Mouse (Mus musculus) hindbrain, embryonic 16.5 days (tissue): ENCODE data around the gene Sorcs2. TPM values are rescaled to one million over a fixed set of nuclear protein-coding genes. Genes with fewer than 3 reads are reported as not detected.
A peak's percentile ranks its signal among the peaks of the same experiment; 100 is the strongest.

ENCODE experiments used
- ATAC-seq: fragments of 200-750 bp; cut with Nextera tagmentation; 2 replicates; pipeline ENCODE4 v1.8.0; 2017; ENCODE audit warnings: moderate TSS enrichment, moderate library complexity
- H3K27ac ChIP-seq: fragments of 300-500 bp; sonication (generic); 2 replicates; pipeline ENCODE4 v1.5.1; 2014; ENCODE audit warnings: low read depth, mild to moderate bottlenecking, control low read depth, low read length, moderate library complexity
- H3K27me3 ChIP-seq: fragments of 300-500 bp; sonication (generic); replicated peaks from 2 replicates; pipeline ENCODE4 v1.6.1; 2014; ENCODE audit warnings: low read length; ENCODE audit not compliant: control insufficient read depth, insufficient read depth
- H3K36me3 ChIP-seq: fragments of 300-500 bp; sonication (generic); 2 replicates; pipeline ENCODE4 v1.6.1; 2014; ENCODE audit warnings: mild to moderate bottlenecking, low read length, moderate library complexity, mixed read lengths; ENCODE audit not compliant: control insufficient read depth, insufficient read depth
- H3K4me1 ChIP-seq: fragments of 300-500 bp; sonication (generic); 2 replicates; pipeline ENCODE4 v1.6.1; 2014; ENCODE audit warnings: low read depth, low read length; ENCODE audit not compliant: control insufficient read depth, insufficient read depth
- H3K4me2 ChIP-seq: fragments of 300-500 bp; sonication (generic); 2 replicates; pipeline ENCODE4 v1.6.1; 2014; ENCODE audit warnings: mild to moderate bottlenecking, low read length, control low read depth, moderate library complexity
- H3K4me3 ChIP-seq: fragments of 300-500 bp; sonication (generic); 2 replicates; pipeline ENCODE4 v1.5.1; 2014; ENCODE audit warnings: mild to moderate bottlenecking, low read length, control low read depth, moderate library complexity
- H3K9ac ChIP-seq: fragments of 300-500 bp; sonication (generic); 2 replicates; pipeline ENCODE4 v1.6.1; 2014; ENCODE audit warnings: low read depth, mild to moderate bottlenecking, control low read depth, low read length, moderate library complexity
- H3K9me3 ChIP-seq: fragments of 300-500 bp; sonication (generic); 2 replicates; pipeline ENCODE4 v1.6.1; 2014; ENCODE audit warnings: mild to moderate bottlenecking, low read length, moderate library complexity; ENCODE audit not compliant: control insufficient read depth
- WGBS: fragments of 180-500 bp; shearing (Covaris S2); extraction: QIAGEN DNeasy Blood & Tissue Kit; methylation state at CpG from one replicate; pipeline ENCODE4 v1.1.7; 2014; 5-methylcytosine and 5-hydroxymethylcytosine counted together
- polyA plus RNA-seq: library from polyadenylated mRNA; unstranded; fragments of >200 nt; fragmentation: Nextera tagmentation; extraction: Ambion mirVana; gene quantifications from 2 replicates; pipeline ENCODE4 v1.2.1, GENCODE M21; 2015

Gene Sorcs2
- polyA plus RNA-seq, 1 experiment from 2014 or later, result 11.8 TPM

- Histone ChIP-seq H3K4me1 (peaks cover 12% of the 10 kb centered on the region), H3K4me3 (no peak overlapping the region), H3K27ac (no peak overlapping the region), H3K4me2 (no peak overlapping the region), H3K9ac (no peak overlapping the region), H3K27me3 (no peaks in the 10 kb centered on the region), H3K9me3 (no peaks in the 10 kb centered on the region), H3K36me3 (no peaks in the 10 kb centered on the region)
- WGBS, result 93% methylated on average over 3 of the region's 3 CpGs
- no peak for ATAC-seq
Observed at GRCm38 (mm10) chr5:36178785-36179184, 219.2 kb downstream of the Sorcs2 start.

GRCm38 (mm10) chr5:36178215-36178614 is 219.7 kb downstream of the Sorcs2 start:
- Histone ChIP-seq H3K4me3 (no peak overlapping the region), H3K9ac (no peak overlapping the region), H3K27ac (no peak overlapping the region), H3K4me2 (no peak overlapping the region), H3K27me3 (no peaks in the 10 kb centered on the region), H3K9me3 (no peaks in the 10 kb centered on the region), H3K4me1 (peaks cover 12% of the 10 kb centered on the region), H3K36me3 (no peaks in the 10 kb centered on the region)
- WGBS, result 57% methylated on average over 7 of the region's 7 CpGs
- ATAC-seq, result no peak

GRCm38 (mm10) chr5:36176873-36177272 is 221.1 kb downstream of the Sorcs2 start:
- 91% methylated on average over 4 of the region's 4 CpGs for WGBS
- no peaks in the 10 kb centered on the region for H3K27me3 ChIP-seq
- no peak overlapping the region for H3K4me3 ChIP-seq
- no peak overlapping the region for H3K4me2 ChIP-seq
- H3K9me3 ChIP-seq, result no peaks in the 10 kb centered on the region
- peaks cover 12% of the 10 kb centered on the region for H3K4me1 ChIP-seq
- no peak for ATAC-seq
- no peaks in the 10 kb centered on the region for H3K36me3 ChIP-seq
- no peak overlapping the region for H3K9ac ChIP-seq
- H3K27ac ChIP-seq, result no peak overlapping the region

- Histone ChIP-seq H3K27ac (no peak overlapping the region), H3K4me3 (no peak overlapping the region), H3K9ac (no peak overlapping the region), H3K4me2 (no peak overlapping the region), H3K36me3 (no peaks in the 10 kb centered on the region), H3K4me1 (peaks cover 12% of the 10 kb centered on the region), H3K27me3 (no peaks in the 10 kb centered on the region), H3K9me3 (no peaks in the 10 kb centered on the region)
- ATAC-seq, result no peak
- WGBS, result 86% methylated on average over 11 of the region's 11 CpGs
Observed at GRCm38 (mm10) chr5:36176409-36176808, 221.5 kb downstream of the Sorcs2 start.

- Histone ChIP-seq H3K27me3 (no peaks in the 10 kb centered on the region), H3K36me3 (no peaks in the 10 kb centered on the region), H3K9ac (no peak overlapping the region), H3K4me2 (no peak overlapping the region), H3K9me3 (no peaks in the 10 kb centered on the region), H3K4me3 (no peak overlapping the region), H3K27ac (peak overlapping the region; percentile 41), H3K4me1 (peaks cover 12% of the 10 kb centered on the region)
- WGBS, result 3% methylated on average over 9 of the region's 9 CpGs
- ATAC-seq, result peak; percentile 90
Observed at GRCm38 (mm10) chr5:36174569-36175115, 223.3 kb downstream of the Sorcs2 start.

GRCm38 (mm10) chr5:36168963-36169650 is 228.8 kb downstream of the Sorcs2 start:
- ATAC-seq, result peak; percentile 62
- Histone ChIP-seq H3K27me3 (no peaks in the 10 kb centered on the region; the same call in 1 of the 2 replicates), H3K4me2 (no peak overlapping the region), H3K4me1 (peaks cover 20% of the 10 kb centered on the region), H3K36me3 (no peaks in the 10 kb centered on the region), H3K9me3 (no peaks in the 10 kb centered on the region), H3K4me3 (no peak overlapping the region), H3K9ac (no peak overlapping the region), H3K27ac (peak overlapping the region; percentile 16)
- WGBS, result 33% methylated on average over 14 of the region's 14 CpGs

GRCm38 (mm10) chr5:36166346-36167013 is 231.5 kb downstream of the Sorcs2 start:
- Histone ChIP-seq H3K4me3 (no peak overlapping the region), H3K4me2 (no peak overlapping the region), H3K27ac (no peak overlapping the region), H3K9ac (no peak overlapping the region; the same call in 1 of the 2 replicates), H3K4me1 (peaks cover 20% of the 10 kb centered on the region), H3K36me3 (no peaks in the 10 kb centered on the region), H3K27me3 (no peaks in the 10 kb centered on the region; the same call in 1 of the 2 replicates), H3K9me3 (no peaks in the 10 kb centered on the region)
- ATAC-seq, result no peak
- 70% methylated on average over 6 of the region's 6 CpGs for WGBS

GRCm38 (mm10) chr5:36165424-36166302 is 232.3 kb downstream of the Sorcs2 start:
- no peak for ATAC-seq
- WGBS, result 67% methylated on average over 21 of the region's 21 CpGs
- no peak overlapping the region for H3K27ac ChIP-seq
- H3K4me3 ChIP-seq, result no peak overlapping the region
- H3K36me3 ChIP-seq, result no peaks in the 10 kb centered on the region
- no peaks in the 10 kb centered on the region for H3K9me3 ChIP-seq
- no peak overlapping the region for H3K4me2 ChIP-seq
- H3K27me3 ChIP-seq, result no peaks in the 10 kb centered on the region; the same call in 1 of the 2 replicates
- peaks cover 20% of the 10 kb centered on the region for H3K4me1 ChIP-seq
- H3K9ac ChIP-seq, result no peak overlapping the region
